Mouse (Mus musculus) cerebellum, adult 9-11 months (tissue): ENCODE data around the gene Zfp750.

ENCODE experiments used
- DNase-seq: peaks from one replicate; pipeline ENCODE4 v3.0.0; 2022

Zfp750 gene

GRCm38 (mm10) chr11:121536528-121536927 lies 17.4 kb upstream of the Zfp750 start:
- DNase-seq, result no peak

GRCm38 (mm10) chr11:121529747-121530146 lies 10.6 kb upstream of the Zfp750 start:
- DNase-seq, result no peak

GRCm38 (mm10) chr11:121524191-121524590 lies 5.1 kb upstream of the Zfp750 start:
- DNase-seq, result peak; percentile 32

- no peak for DNase-seq
These were observed 3.1 kb upstream of the Zfp750 start for GRCm38 (mm10) chr11:121522156-121522762.

GRCm38 (mm10) chr11:121520761-121521160 lies 1.6 kb upstream of the Zfp750 start:
- DNase-seq, result no peak

GRCm38 (mm10) chr11:121519703-121520102 lies 570 bp upstream of the Zfp750 start:
- DNase-seq, result no peak

- no peak for DNase-seq
These were observed 1.3 kb downstream of the Zfp750 start for GRCm38 (mm10) chr11:121517687-121518465.

GRCm38 (mm10) chr11:121516906-121517305 lies 2.2 kb downstream of the Zfp750 start:
- no peak for DNase-seq

- no peak for DNase-seq
These were observed 3.1 kb downstream of the Zfp750 start for GRCm38 (mm10) chr11:121515996-121516395.

GRCm38 (mm10) chr11:121512896-121513572 lies 6.1 kb downstream of the Zfp750 start:
- peak; percentile 42 for DNase-seq

- DNase-seq, result no peak
These were observed 8.5 kb downstream of the Zfp750 start for GRCm38 (mm10) chr11:121510512-121511246.

- no peak for DNase-seq
These were observed 10.7 kb downstream of the Zfp750 start for GRCm38 (mm10) chr11:121508478-121508877.

GRCm38 (mm10) chr11:121502000-121502860 lies 16.9 kb downstream of the Zfp750 start:
- no peak for DNase-seq

- DNase-seq, result no peak
These were observed 17.6 kb downstream of the Zfp750 start for GRCm38 (mm10) chr11:121501525-121501924.

GRCm38 (mm10) chr11:121500595-121500994 lies 18.5 kb downstream of the Zfp750 start:
- DNase-seq, result no peak

GRCm38 (mm10) chr11:121490651-121491050 lies 28.5 kb downstream of the Zfp750 start:
- no peak for DNase-seq

GRCm38 (mm10) chr11:121485882-121486281 lies 33.3 kb downstream of the Zfp750 start:
- DNase-seq, result no peak

- no peak for DNase-seq
These were observed 38.0 kb downstream of the Zfp750 start for GRCm38 (mm10) chr11:121481129-121481528.

GRCm38 (mm10) chr11:121479476-121480203 lies 39.5 kb downstream of the Zfp750 start:
- DNase-seq, result no peak

GRCm38 (mm10) chr11:121475699-121476415 lies 43.3 kb downstream of the Zfp750 start:
- peak; percentile 56 for DNase-seq

- DNase-seq, result no peak
These were observed 44.3 kb downstream of the Zfp750 start for GRCm38 (mm10) chr11:121474831-121475230.
